In the genomic region with DNA sequence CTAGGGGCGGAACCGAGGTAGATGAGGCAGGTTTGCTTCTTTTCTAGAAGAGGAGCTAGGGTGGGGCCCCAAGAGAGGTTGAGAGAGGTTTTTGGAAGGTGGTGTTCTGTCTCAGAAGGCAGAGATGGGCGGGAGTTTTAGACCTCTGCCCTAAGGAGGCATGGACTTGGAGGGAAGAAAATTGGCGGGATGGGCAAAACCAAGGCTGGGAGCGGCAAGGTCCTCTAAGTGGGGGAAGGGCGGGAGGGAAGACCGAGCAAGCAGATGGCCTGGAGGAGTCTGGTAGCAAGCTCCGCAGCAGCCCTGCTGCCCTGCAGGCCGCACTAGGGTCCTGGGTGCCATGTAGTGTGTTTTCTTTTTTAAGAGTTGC, we compare ENCODE assay signal across 8 mouse cellular contexts. TPM values are rescaled to one million over a fixed set of nuclear protein-coding genes. Genes with fewer than 3 reads are reported as not detected.
DNase-seq lines count a peak whose midpoint lies in the region; ATAC-seq and TF ChIP-seq lines count a peak whose summit lies in the region.

No protein-coding gene starts in this region.

- DNase-seq in heart, postnatal 4 days = no peak
- DNase-seq in Patski (ENCODE audit: low read depth, low spot score) = no peak
- no peak for DNase-seq in right cerebral cortex, adult 2 months (ENCODE audit: low spot score in 2 of 2)
- no peak for DNase-seq in spleen, adult 18-20 months
- no peak for DNase-seq in adrenal gland, postnatal 36 days

- H3K27ac ChIP-seq in heart, embryonic 16.5 days (ENCODE audit: low read length) = no peak overlapping the region
- peak overlapping the region; percentile 77 for H3K27ac ChIP-seq in hindbrain, embryonic 12.5 days
- peak overlapping the region; percentile 81 for H3K27ac ChIP-seq in midbrain, embryonic 12.5 days (replicated peaks)

- H3K9ac ChIP-seq in heart, embryonic 16.5 days (ENCODE audit: low read length) = 0 out of 2 replicates have a peak overlapping the region, but pooled peaks have one; percentile 17
- peak overlapping the region; percentile 73 for H3K9ac ChIP-seq in hindbrain, embryonic 12.5 days
- no peak overlapping the region for H3K9ac ChIP-seq in midbrain, embryonic 12.5 days (replicated peaks)

- ATAC-seq in heart, embryonic 16.5 days (replicated peaks; ENCODE audit: extremely low read depth, insufficient read depth, low FRiP score) = no peak; the same call in 1 of the 2 replicates
- ATAC-seq in Patski = peak; percentile 44
- peak; percentile 83; the same call in 1 of the 2 replicates for ATAC-seq in hindbrain, embryonic 12.5 days (ENCODE audit: low FRiP score)
- ATAC-seq in midbrain, embryonic 12.5 days (ENCODE audit: low FRiP score, low read depth) = peak; percentile 80

- TF ChIP-seq CTCF in Patski (IDR thresholded peaks at IDR 0.05) = no peak

- no peaks in the 10 kb centered on the region for H3K36me3 ChIP-seq in heart, embryonic 16.5 days (ENCODE audit: control insufficient read depth, insufficient read depth)
- H3K36me3 ChIP-seq in hindbrain, embryonic 12.5 days = no peaks in the 10 kb centered on the region
- no peaks in the 10 kb centered on the region for H3K36me3 ChIP-seq in midbrain, embryonic 12.5 days

- in situ Hi-C loops in Patski (cut with MboI; ENCODE audit: low pct_unique_long_range_greater_than_20kb) = no loop called here

- under 1% methylated on average over 9 of the region's 9 CpGs for WGBS in heart, embryonic 16.5 days
- WGBS in hindbrain, embryonic 12.5 days = 0% methylated on average over 9 of the region's 9 CpGs
- WGBS in midbrain, embryonic 12.5 days = 1% methylated on average over 9 of the region's 9 CpGs

- H3K4me2 ChIP-seq in heart, embryonic 16.5 days (ENCODE audit: low read depth, low read length) = peak overlapping the region; percentile 97
- H3K4me2 ChIP-seq in hindbrain, embryonic 12.5 days (replicated peaks) = peak overlapping the region; percentile 70
- H3K4me2 ChIP-seq in midbrain, embryonic 12.5 days (replicated peaks) = peak overlapping the region; percentile 80

- POLR2A ChIA-PET in Patski (lab: Charles Lee) = no interaction called here

- H3K9me3 ChIP-seq in heart, embryonic 16.5 days (replicated peaks; ENCODE audit: control insufficient read depth, low read length) = no peaks in the 10 kb centered on the region
- no peaks in the 10 kb centered on the region for H3K9me3 ChIP-seq in hindbrain, embryonic 12.5 days (replicated peaks)
- H3K9me3 ChIP-seq in midbrain, embryonic 12.5 days = no peaks in the 10 kb centered on the region

- H3K4me1 ChIP-seq in heart, embryonic 16.5 days (ENCODE audit: control insufficient read depth, insufficient read depth, low read length) = peaks cover 9% of the 10 kb centered on the region; the same call in 1 of the 2 replicates
- H3K4me1 ChIP-seq in hindbrain, embryonic 12.5 days = peaks cover 7% of the 10 kb centered on the region
- H3K4me1 ChIP-seq in midbrain, embryonic 12.5 days = peaks cover 12% of the 10 kb centered on the region

- no peaks in the 10 kb centered on the region for H3K27me3 ChIP-seq in heart, embryonic 16.5 days (ENCODE audit: control insufficient read depth, insufficient read depth, low read length)
- no peaks in the 10 kb centered on the region for H3K27me3 ChIP-seq in Patski
- no peaks in the 10 kb centered on the region for H3K27me3 ChIP-seq in hindbrain, embryonic 12.5 days
- H3K27me3 ChIP-seq in midbrain, embryonic 12.5 days = no peaks in the 10 kb centered on the region

- CTCF ChIA-PET in Patski (lab: Charles Lee) = interaction anchor here (0.9 to 2.4 kb wide), 2 partner anchors 9 to 11 kb away, joined by 3 to 7 read pairs; no protein-coding TSS in a partner anchor

- peak overlapping the region; percentile 87 for H3K4me3 ChIP-seq in heart, embryonic 16.5 days (ENCODE audit: low read length)
- H3K4me3 ChIP-seq in hindbrain, embryonic 12.5 days = peak overlapping the region; percentile 50
- H3K4me3 ChIP-seq in midbrain, embryonic 12.5 days = peak overlapping the region; percentile 69

RNA-seq across cellular contexts. Expression of a gene that starts 53.5 kb away (rescaled TPM):
- 0.12 and 0.49 TPM in 2 replicates for polyA plus RNA-seq in heart, embryonic 16.5 days (2015; fragmentation: Nextera tagmentation; extraction: Ambion mirVana)
- total RNA-seq in heart, postnatal 4 days (2021) = 10 to 100 TPM; 11.2 to 15.2 TPM
- 8.1 TPM for polyA plus RNA-seq in Patski (2021)
- polyA plus RNA-seq in hindbrain, embryonic 12.5 days (2016; fragmentation: Nextera tagmentation; extraction: Ambion mirVana) = 13.9 and 16.2 TPM in 2 replicates
- polyA plus RNA-seq in midbrain, embryonic 12.5 days (2016; fragmentation: Nextera tagmentation; extraction: Ambion mirVana) = 16.6 and 17.0 TPM in 2 replicates
- total RNA-seq in adrenal gland, postnatal 36 days (2021) = 1 to 10 TPM; 7.0 to 9.9 TPM
